Mouse (Mus musculus): ENCODE data around the gene Tspan9. TPM values are rescaled to one million over a fixed set of nuclear protein-coding genes. Genes with fewer than 3 reads are reported as not detected.

The Tspan9 gene
- polyA plus RNA-seq, 1 experiment from 2014 or later = 19.6 TPM

GRCm38 (mm10) chr6:128104712-128105324 is 38.6 kb downstream of the Tspan9 start:
- no peaks in the 10 kb centered on the region for H3K36me3 ChIP-seq (replicated peaks; ENCODE audit: insufficient read depth, low read length)
- H3K27ac ChIP-seq (ENCODE audit: low read depth) = no peak overlapping the region; the same call in 1 of the 2 replicates
- 71% methylated on average over 7 of the region's 7 CpGs for WGBS (ENCODE audit: insufficient replicate concordance)
- H3K9ac ChIP-seq (replicated peaks) = no peak overlapping the region
- H3K9me3 ChIP-seq (ENCODE audit: low read length) = no peaks in the 10 kb centered on the region
- no peaks in the 10 kb centered on the region for H3K27me3 ChIP-seq (ENCODE audit: insufficient read depth, low read length)
- no peak overlapping the region for H3K4me3 ChIP-seq (ENCODE audit: low read depth, low read length)
- H3K4me1 ChIP-seq (ENCODE audit: insufficient read depth) = peaks cover 42% of the 10 kb centered on the region
- ATAC-seq = no peak
- H3K4me2 ChIP-seq (ENCODE audit: low read depth, low read length) = no peak overlapping the region
- DNase-seq = no peak
- TF ChIP-seq EP300 (IDR thresholded peaks at IDR 0.05; ENCODE audit: low read depth) (no peak), CTCF (IDR thresholded peaks at IDR 0.05; ENCODE audit: low read depth) (no peak)

DNA sequence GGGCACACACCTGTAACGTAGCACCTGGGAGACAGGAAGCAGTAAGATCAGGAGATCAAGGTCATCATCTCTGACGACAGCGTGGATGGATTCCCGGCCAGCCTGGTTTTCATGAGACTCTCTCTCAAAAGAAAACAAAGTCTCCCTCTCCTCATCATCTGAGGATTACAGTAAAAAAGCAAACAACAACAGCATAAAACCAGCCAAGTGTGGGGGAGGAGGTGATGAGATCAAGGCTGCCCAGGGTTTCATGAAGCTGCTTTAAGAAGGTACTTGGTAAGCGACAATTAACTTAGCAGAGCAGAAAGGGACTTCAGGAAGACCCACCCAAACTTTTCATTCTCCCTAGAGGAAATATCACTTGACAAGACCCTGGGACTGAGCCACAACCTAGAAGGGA is 39.5 kb downstream of the Tspan9 start:
- H3K27me3 ChIP-seq (ENCODE audit: insufficient read depth, low read length) = no peaks in the 10 kb centered on the region
- peaks cover 42% of the 10 kb centered on the region for H3K4me1 ChIP-seq (ENCODE audit: insufficient read depth)
- no peaks in the 10 kb centered on the region for H3K36me3 ChIP-seq (replicated peaks; ENCODE audit: insufficient read depth, low read length)
- H3K9ac ChIP-seq (replicated peaks) = no peak overlapping the region; the same call in 1 of the 2 replicates
- no peak for DNase-seq
- H3K4me3 ChIP-seq (ENCODE audit: low read depth, low read length) = no peak overlapping the region
- no peak overlapping the region for H3K4me2 ChIP-seq (ENCODE audit: low read depth, low read length)
- ATAC-seq = no peak
- H3K27ac ChIP-seq (ENCODE audit: low read depth) = no peak overlapping the region
- 63% methylated on average over 5 of the region's 5 CpGs for WGBS (ENCODE audit: insufficient replicate concordance)
- no peaks in the 10 kb centered on the region for H3K9me3 ChIP-seq (ENCODE audit: low read length)
- TF ChIP-seq CTCF (IDR thresholded peaks at IDR 0.05; ENCODE audit: low read depth) (no peak), EP300 (IDR thresholded peaks at IDR 0.05; ENCODE audit: low read depth) (no peak)

DNA sequence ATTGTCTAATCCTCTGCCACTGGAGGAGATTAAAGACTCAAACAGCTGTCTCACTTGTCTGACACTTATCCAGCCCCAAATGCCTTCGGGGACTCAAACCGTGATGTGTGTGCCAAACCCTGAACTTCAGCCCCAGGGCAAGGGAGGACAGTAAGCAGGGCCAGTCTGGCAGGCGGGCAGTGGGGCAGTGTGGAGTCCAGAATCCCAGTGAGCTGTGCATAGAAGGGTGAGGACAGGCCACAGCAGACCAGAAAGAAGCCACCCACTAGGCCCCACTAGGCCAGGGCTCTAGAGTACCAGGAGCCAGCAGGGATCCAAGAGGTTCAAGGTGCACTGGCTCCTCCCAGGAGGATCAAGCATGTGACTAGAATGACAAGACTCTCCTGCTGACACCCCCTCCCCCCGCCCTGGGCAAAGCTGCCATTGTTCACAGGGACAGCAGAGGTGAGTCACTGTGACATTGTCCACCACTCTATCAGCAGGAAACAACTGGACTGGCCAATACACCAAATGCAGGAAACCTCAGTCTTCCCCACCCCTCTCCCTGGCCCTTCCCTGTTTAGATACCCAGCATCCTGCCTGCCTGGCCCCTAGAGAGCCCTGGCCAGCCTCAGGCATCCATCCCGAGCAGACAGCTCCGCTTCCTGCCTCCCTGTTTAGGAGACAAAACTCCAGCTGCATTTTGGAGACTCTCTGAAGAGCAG is 40.9 kb downstream of the Tspan9 start:
- no peaks in the 10 kb centered on the region for H3K9me3 ChIP-seq (ENCODE audit: low read length)
- no peak overlapping the region for H3K4me2 ChIP-seq (ENCODE audit: low read depth, low read length)
- peak; percentile 48 for DNase-seq
- no peak overlapping the region for H3K9ac ChIP-seq (replicated peaks)
- no peaks in the 10 kb centered on the region for H3K36me3 ChIP-seq (replicated peaks; ENCODE audit: insufficient read depth, low read length)
- peak; percentile 81 for ATAC-seq
- H3K4me3 ChIP-seq (ENCODE audit: low read depth, low read length) = no peak overlapping the region
- H3K27ac ChIP-seq (ENCODE audit: low read depth) = peak overlapping the region; percentile 74
- H3K27me3 ChIP-seq (ENCODE audit: insufficient read depth, low read length) = no peaks in the 10 kb centered on the region
- peaks cover 36% of the 10 kb centered on the region for H3K4me1 ChIP-seq (ENCODE audit: insufficient read depth)
- no peak for TF ChIP-seq CTCF (IDR thresholded peaks at IDR 0.05; ENCODE audit: low read depth)
- peak; percentile 69; the same call in 1 of the 2 replicates for TF ChIP-seq EP300 (IDR thresholded peaks at IDR 0.05; ENCODE audit: low read depth)
- 43% methylated on average over 6 of the region's 6 CpGs for WGBS (ENCODE audit: insufficient replicate concordance)

GRCm38 (mm10) chr6:128099871-128100270 is 43.5 kb downstream of the Tspan9 start:
- H3K27ac ChIP-seq (ENCODE audit: low read depth) = no peak overlapping the region
- no peak overlapping the region for H3K9ac ChIP-seq (replicated peaks)
- H3K4me1 ChIP-seq (ENCODE audit: insufficient read depth) = peaks cover 17% of the 10 kb centered on the region
- ATAC-seq = no peak
- TF ChIP-seq CTCF (IDR thresholded peaks at IDR 0.05; ENCODE audit: low read depth) = peak; percentile 49
- no peak for TF ChIP-seq EP300 (IDR thresholded peaks at IDR 0.05; ENCODE audit: low read depth)
- H3K27me3 ChIP-seq (ENCODE audit: insufficient read depth, low read length) = no peaks in the 10 kb centered on the region
- H3K36me3 ChIP-seq (replicated peaks; ENCODE audit: insufficient read depth, low read length) = no peaks in the 10 kb centered on the region
- H3K4me2 ChIP-seq (ENCODE audit: low read depth, low read length) = no peak overlapping the region
- H3K9me3 ChIP-seq (ENCODE audit: low read length) = no peaks in the 10 kb centered on the region
- no peak overlapping the region for H3K4me3 ChIP-seq (ENCODE audit: low read depth, low read length)
- 71% methylated on average over 5 of the region's 5 CpGs for WGBS (ENCODE audit: insufficient replicate concordance)
- no peak for DNase-seq

DNA sequence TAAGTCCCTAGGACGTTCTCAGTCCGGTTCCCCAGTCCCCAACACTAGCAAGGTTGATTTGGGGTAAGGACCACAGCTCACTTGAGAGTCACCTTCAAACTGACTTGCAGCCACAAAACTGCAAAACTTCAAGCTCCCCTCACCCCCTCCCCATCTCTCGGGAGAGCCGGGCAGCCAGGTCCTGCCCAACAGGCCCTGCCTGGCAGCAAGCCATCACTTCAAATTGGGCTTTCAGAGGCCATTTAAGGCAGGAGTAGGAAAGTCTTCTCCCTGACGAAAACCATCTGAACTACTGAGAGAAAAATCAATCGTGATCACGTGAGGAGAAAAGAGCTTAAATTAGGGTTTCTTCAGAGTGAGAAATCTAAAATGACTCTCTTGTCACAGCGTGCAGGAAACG is 44.2 kb downstream of the Tspan9 start:
- TF ChIP-seq EP300 (IDR thresholded peaks at IDR 0.05; ENCODE audit: low read depth) (no peak), CTCF (IDR thresholded peaks at IDR 0.05; ENCODE audit: low read depth) (no peak)
- Histone ChIP-seq H3K4me2 (ENCODE audit: low read depth, low read length) (no peak overlapping the region), H3K27ac (ENCODE audit: low read depth) (no peak overlapping the region), H3K4me3 (ENCODE audit: low read depth, low read length) (no peak overlapping the region), H3K4me1 (ENCODE audit: insufficient read depth) (peaks cover 11% of the 10 kb centered on the region), H3K9ac (replicated peaks) (no peak overlapping the region), H3K9me3 (ENCODE audit: low read length) (no peaks in the 10 kb centered on the region), H3K27me3 (ENCODE audit: insufficient read depth, low read length) (no peaks in the 10 kb centered on the region), H3K36me3 (replicated peaks; ENCODE audit: insufficient read depth, low read length) (no peaks in the 10 kb centered on the region)
- 71% methylated on average over 9 of the region's 9 CpGs for WGBS (ENCODE audit: insufficient replicate concordance)
- ATAC-seq = no peak
- DNase-seq = no peak

DNA sequence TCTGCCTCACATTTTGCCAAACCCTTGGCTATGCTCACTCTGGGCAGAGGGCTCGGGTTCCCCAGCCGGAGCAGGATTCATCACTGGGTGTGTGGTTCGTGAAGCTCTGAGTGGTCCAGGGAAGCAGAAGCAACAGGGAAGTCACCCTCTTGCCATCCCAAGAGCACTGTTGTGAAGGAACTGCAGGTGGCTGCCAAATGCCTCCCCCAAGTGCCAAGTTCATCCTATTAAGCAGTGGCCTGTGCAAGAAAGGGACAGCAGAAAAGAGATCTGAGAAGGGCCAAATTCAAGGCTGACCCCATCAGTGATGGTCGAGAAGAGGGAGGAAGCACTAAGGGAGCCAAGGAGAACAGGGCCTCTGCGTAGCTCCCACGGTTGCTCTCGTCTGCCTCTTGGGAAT is 46.9 kb downstream of the Tspan9 start:
- Histone ChIP-seq H3K4me3 (ENCODE audit: low read depth, low read length) (no peak overlapping the region), H3K27ac (ENCODE audit: low read depth) (no peak overlapping the region), H3K27me3 (ENCODE audit: insufficient read depth, low read length) (no peaks in the 10 kb centered on the region), H3K4me1 (ENCODE audit: insufficient read depth) (no peaks in the 10 kb centered on the region), H3K4me2 (ENCODE audit: low read depth, low read length) (no peak overlapping the region), H3K9me3 (ENCODE audit: low read length) (no peaks in the 10 kb centered on the region), H3K36me3 (replicated peaks; ENCODE audit: insufficient read depth, low read length) (no peaks in the 10 kb centered on the region), H3K9ac (replicated peaks) (no peak overlapping the region)
- TF ChIP-seq EP300 (IDR thresholded peaks at IDR 0.05; ENCODE audit: low read depth) = no peak
- no peak for TF ChIP-seq CTCF (IDR thresholded peaks at IDR 0.05; ENCODE audit: low read depth)
- DNase-seq (no peak), ATAC-seq (no peak)
- 83% methylated on average over 7 of the region's 7 CpGs for WGBS (ENCODE audit: insufficient replicate concordance)

Measured in liver, postnatal 0 days (tissue).